8 mouse cellular contexts compared by ENCODE assay signal in the genomic region with DNA sequence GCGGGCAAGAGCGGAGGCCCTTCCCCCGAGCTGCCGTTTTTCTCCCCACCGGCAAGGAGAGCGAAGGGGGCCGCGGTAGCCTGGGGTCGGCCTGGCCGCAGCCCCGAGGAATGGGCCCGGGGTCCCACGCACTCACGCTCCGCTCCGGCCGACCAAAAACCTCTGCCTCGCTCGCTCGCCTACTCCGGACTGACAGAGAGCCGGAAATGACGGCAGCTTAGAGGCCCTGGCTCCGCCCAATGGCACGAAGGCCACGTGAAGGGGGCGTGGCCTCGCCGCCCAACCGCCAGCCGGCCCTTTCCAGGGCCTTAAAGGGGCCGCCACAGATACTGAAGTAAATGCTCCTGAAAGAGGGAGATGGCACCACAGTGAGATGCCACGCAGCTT. TPM values are rescaled to one million over a fixed set of nuclear protein-coding genes. Genes with fewer than 3 reads are reported as not detected.
DNase-seq lines count a peak whose midpoint lies in the region; ATAC-seq and TF ChIP-seq lines count a peak whose summit lies in the region.

No protein-coding gene starts in this region.

- TF ChIP-seq CTCF in Patski (IDR thresholded peaks at IDR 0.05) = no peak
- TF ChIP-seq CTCF in lung, postnatal 0 days (IDR thresholded peaks at IDR 0.05) = no peak

- DNase-seq in Patski (ENCODE audit: low read depth, low spot score) = peak; percentile 43
- DNase-seq in cerebellum, postnatal 10 days = peak; percentile 97 to 98
- DNase-seq in frontal cortex, postnatal 10 days (ENCODE audit: low spot score in 2 of 2) = peak; percentile 91 to 94
- peak; percentile 90 to 94 for DNase-seq in layer of hippocampus, postnatal 10 days (ENCODE audit: low spot score in 2 of 2)
- DNase-seq in lung, postnatal 0 days (ENCODE audit: low spot score) = peak; percentile 98
- DNase-seq in ovary, postnatal 14 days (ENCODE audit: low spot score) = peak; percentile 92
- peak; percentile 92 to 95 for DNase-seq in thymus, postnatal 10 days (ENCODE audit: low spot score in 2 of 2)

- peak; percentile 98 for ATAC-seq in Patski
- peak; percentile 100 for ATAC-seq in hindbrain, embryonic 12.5 days (ENCODE audit: low FRiP score)
- ATAC-seq in lung, postnatal 0 days = peak; percentile 99

- H3K4me1 ChIP-seq in hindbrain, embryonic 12.5 days = peaks cover 24% of the 10 kb centered on the region
- peaks cover 10% of the 10 kb centered on the region; the same call in 1 of the 2 replicates for H3K4me1 ChIP-seq in lung, postnatal 0 days (ENCODE audit: insufficient read depth, low read depth, low read length)

- H3K27ac ChIP-seq in hindbrain, embryonic 12.5 days = peak overlapping the region; percentile 87
- peak overlapping the region; percentile 96 for H3K27ac ChIP-seq in lung, postnatal 0 days (ENCODE audit: low read length)

- H3K4me3 ChIP-seq in hindbrain, embryonic 12.5 days = peak overlapping the region; percentile 98
- H3K4me3 ChIP-seq in lung, postnatal 0 days (ENCODE audit: low read depth, low read length) = peak overlapping the region; percentile 100

- POLR2A ChIA-PET in Patski (lab: Charles Lee) = interaction anchor here (0.6 to 1.4 kb wide), 4 partner anchors 12 to 40 kb away, joined by 3 to 5 read pairs (median 4); no protein-coding TSS in a partner anchor

- H3K9me3 ChIP-seq in hindbrain, embryonic 12.5 days (replicated peaks) = no peaks in the 10 kb centered on the region
- no peaks in the 10 kb centered on the region for H3K9me3 ChIP-seq in lung, postnatal 0 days (ENCODE audit: low read length)

- H3K9ac ChIP-seq in hindbrain, embryonic 12.5 days = peak overlapping the region; percentile 97
- H3K9ac ChIP-seq in lung, postnatal 0 days (replicated peaks; ENCODE audit: low read depth) = peak overlapping the region; percentile 98

- in situ Hi-C loops in Patski (cut with MboI; ENCODE audit: low pct_unique_long_range_greater_than_20kb) = no loop called here

- whole genome bisulfite sequencing in hindbrain, embryonic 12.5 days = under 1% methylated on average over 33 of the region's 33 CpGs
- WGBS in lung, postnatal 0 days = under 1% methylated on average over 28 of the region's 33 CpGs

- TF ChIP-seq EP300 in lung, postnatal 0 days (IDR thresholded peaks at IDR 0.05) = no peak

- H3K4me2 ChIP-seq in hindbrain, embryonic 12.5 days (replicated peaks) = peak overlapping the region; percentile 84
- H3K4me2 ChIP-seq in lung, postnatal 0 days (replicated peaks; ENCODE audit: low read depth, low read length) = peak overlapping the region; percentile 62

- H3K36me3 ChIP-seq in hindbrain, embryonic 12.5 days = peaks cover 14% of the 10 kb centered on the region; the same call in 1 of the 2 replicates
- H3K36me3 ChIP-seq in lung, postnatal 0 days (ENCODE audit: insufficient read depth, low read length) = no peaks in the 10 kb centered on the region

- no peaks in the 10 kb centered on the region for H3K27me3 ChIP-seq in Patski
- H3K27me3 ChIP-seq in hindbrain, embryonic 12.5 days = no peaks in the 10 kb centered on the region
- H3K27me3 ChIP-seq in lung, postnatal 0 days (replicated peaks; ENCODE audit: insufficient read depth, low read length) = no peaks in the 10 kb centered on the region

- CTCF ChIA-PET in Patski (lab: Charles Lee) = interaction anchor here (0.9 kb wide), 1 partner anchor 24 kb away, joined by 5 read pairs; no protein-coding TSS in a partner anchor

RNA-seq across cellular contexts. Expression of a gene that starts 1.0 kb away (rescaled TPM):
- 197 TPM for polyA plus RNA-seq in Patski (2021)
- 659 and 677 TPM in 2 replicates for polyA plus RNA-seq in hindbrain, embryonic 12.5 days (2016; fragmentation: Nextera tagmentation; extraction: Ambion mirVana)
- 100 to 1,000 TPM; 338 to 348 TPM for total RNA-seq in layer of hippocampus, postnatal 10 days (2021)
- polyA plus RNA-seq in lung, postnatal 0 days (2015; fragmentation: Nextera tagmentation; extraction: Ambion mirVana) = 608 and 620 TPM in 2 replicates

Comparison
In these comparisons a context has a peak if more than half of its experiments do, and no peak if none do; other contexts are left out.
1. Peak in every context shown above with its lines: DNase-seq, ATAC-seq, H3K4me3 ChIP-seq and H3K27ac ChIP-seq.
2. DNase-seq: peak in every context shown above with its lines; median percentile 98 in lung, postnatal 0 days; 98 in cerebellum, postnatal 10 days; 94 in thymus, postnatal 10 days; 92 in frontal cortex, postnatal 10 days; 92 in layer of hippocampus, postnatal 10 days; 92 in ovary, postnatal 14 days; 43 in Patski.